Mouse (Mus musculus) C2C12 (cell line): Measurements from ENCODE around the gene Tuft1.

ENCODE experiments used
- MYOD1 ChIP-seq: IDR thresholded peaks from one replicate; pipeline ENCODE4 v1.6.1; 2011; ENCODE audit warnings: low read depth; ENCODE audit not compliant: control insufficient read depth, insufficient read length
- MYOG ChIP-seq: IDR thresholded peaks from one replicate; pipeline ENCODE4 v1.6.1; 2011; ENCODE audit not compliant: control insufficient read depth, insufficient read length; ENCODE audit errors: extremely low read depth

GRCm38 (mm10) chr3:94595871-94596287 is 62.8 kb downstream of the Tuft1 start:
- TF ChIP-seq MYOD1 = no peak
- no peak for TF ChIP-seq MYOG
